In genomic region chr13:42102980-42103379, GRCm38 (mm10) we compare ENCODE assay signal across 8 mouse cellular contexts. TPM values are rescaled to one million over a fixed set of nuclear protein-coding genes. Genes with fewer than 3 reads are reported as not detected.
DNase-seq lines count a peak whose midpoint lies in the region; ATAC-seq and TF ChIP-seq lines count a peak whose summit lies in the region.

No protein-coding gene starts in this region.

- TF ChIP-seq POLR2A in bone marrow macrophage, adult 2 months (IDR thresholded peaks at IDR 0.05; ENCODE audit: borderline replicate concordance, low read depth, low read length), result no peak

- peak overlapping the region; percentile 11; the same call in 1 of the 2 replicates for H3K4me2 ChIP-seq in heart, embryonic 16.5 days (ENCODE audit: low read depth, low read length)
- peak overlapping the region; percentile 43 for H3K4me2 ChIP-seq in liver, embryonic 11.5 days

- H3K4me1 ChIP-seq in bone marrow macrophage, adult 2 months (ENCODE audit: control insufficient read depth, insufficient read depth, low read length), result peaks cover 30% of the 10 kb centered on the region
- peaks cover 37% of the 10 kb centered on the region for H3K4me1 ChIP-seq in forebrain, embryonic 10.5 days
- H3K4me1 ChIP-seq in heart, embryonic 16.5 days (ENCODE audit: control insufficient read depth, insufficient read depth, low read length), result peaks cover 28% of the 10 kb centered on the region
- H3K4me1 ChIP-seq in liver, embryonic 11.5 days (replicated peaks; ENCODE audit: control insufficient read depth, insufficient read depth, low read length), result peaks cover 30% of the 10 kb centered on the region

- WGBS in forebrain, embryonic 10.5 days, result 41% methylated on average over 8 of the region's 8 CpGs
- WGBS in heart, embryonic 16.5 days, result 37% methylated on average over 8 of the region's 8 CpGs
- WGBS in liver, embryonic 11.5 days, result 31% methylated on average over 8 of the region's 8 CpGs

- TF ChIP-seq CTCF in bone marrow macrophage, adult 2 months (IDR thresholded peaks at IDR 0.05; ENCODE audit: low read depth, low read length), result no peak

- peak overlapping the region; percentile 59 for H3K4me3 ChIP-seq in bone marrow macrophage, adult 2 months (ENCODE audit: insufficient read depth, low read length)
- H3K4me3 ChIP-seq in forebrain, embryonic 10.5 days, result peak overlapping the region; percentile 14; the same call in 1 of the 2 replicates
- no peak overlapping the region for H3K4me3 ChIP-seq in heart, embryonic 16.5 days (ENCODE audit: low read length)
- no peak overlapping the region for H3K4me3 ChIP-seq in liver, embryonic 11.5 days (ENCODE audit: low read depth, low read length)

- H3K9me3 ChIP-seq in forebrain, embryonic 10.5 days, result peaks cover 6% of the 10 kb centered on the region; the same call in 1 of the 2 replicates
- H3K9me3 ChIP-seq in heart, embryonic 16.5 days (replicated peaks; ENCODE audit: control insufficient read depth, low read length), result peaks cover 5% of the 10 kb centered on the region; the same call in 1 of the 2 replicates
- H3K9me3 ChIP-seq in liver, embryonic 11.5 days (ENCODE audit: control insufficient read depth, low read length), result no peaks in the 10 kb centered on the region

- H3K27me3 ChIP-seq in forebrain, embryonic 10.5 days (ENCODE audit: poor library complexity, severe bottlenecking), result no peaks in the 10 kb centered on the region
- H3K27me3 ChIP-seq in heart, embryonic 16.5 days (ENCODE audit: control insufficient read depth, insufficient read depth, low read length), result no peaks in the 10 kb centered on the region
- no peaks in the 10 kb centered on the region for H3K27me3 ChIP-seq in liver, embryonic 11.5 days (replicated peaks; ENCODE audit: control insufficient read depth, insufficient read depth, low read length)

- DNase-seq in A20 (ENCODE audit: low read depth, low spot score), result peak; percentile 88
- peak; percentile 68 for DNase-seq in forebrain, embryonic 10.5 days (ENCODE audit: extremely low spot score, low spot score)
- peak; percentile 66 for DNase-seq in kidney, postnatal 14 days
- peak; percentile 55 for DNase-seq in liver, embryonic 11.5 days (ENCODE audit: low spot score)
- peak; percentile 77 to 78 for DNase-seq in spleen, postnatal 36 days (ENCODE audit: low spot score in 2 of 2)

- peak overlapping the region; percentile 13; the same call in 1 of the 2 replicates for H3K9ac ChIP-seq in heart, embryonic 16.5 days (ENCODE audit: low read length)
- no peak overlapping the region for H3K9ac ChIP-seq in liver, embryonic 11.5 days (ENCODE audit: low read depth, low read length)

- no peak overlapping the region for H3K27ac ChIP-seq in bone marrow macrophage, adult 2 months (ENCODE audit: insufficient read depth, low read depth, low read length)
- peak overlapping the region; percentile 60 for H3K27ac ChIP-seq in forebrain, embryonic 10.5 days
- no peak overlapping the region for H3K27ac ChIP-seq in heart, embryonic 16.5 days (ENCODE audit: low read length)
- no peak overlapping the region for H3K27ac ChIP-seq in liver, embryonic 11.5 days (ENCODE audit: low read depth, low read length)

- ATAC-seq in heart, embryonic 16.5 days (replicated peaks; ENCODE audit: extremely low read depth, insufficient read depth, low FRiP score), result peak; percentile 63
- ATAC-seq in liver, embryonic 11.5 days (replicated peaks; ENCODE audit: low FRiP score), result peak; percentile 65
- peak; percentile 96 for ATAC-seq in monocyte, adult 5-6 weeks (replicated peaks; ENCODE audit: insufficient number of reproducible peaks, low FRiP score, low TSS enrichment, poor library complexity, severe bottlenecking)

- H3K36me3 ChIP-seq in forebrain, embryonic 10.5 days (replicated peaks), result peaks cover 6% of the 10 kb centered on the region
- no peaks in the 10 kb centered on the region for H3K36me3 ChIP-seq in heart, embryonic 16.5 days (ENCODE audit: control insufficient read depth, insufficient read depth)
- H3K36me3 ChIP-seq in liver, embryonic 11.5 days (ENCODE audit: control insufficient read depth, insufficient read depth, low read length), result no peaks in the 10 kb centered on the region

RNA-seq across cellular contexts. Expression of gene Hivep1, which starts 51.2 kb away (rescaled TPM):
- polyA plus RNA-seq in bone marrow macrophage, adult 2 months (2012; ENCODE audit: insufficient read depth, insufficient read length, missing spikeins), result 14.3 and 24.2 TPM in 2 replicates
- 7.4 and 7.9 TPM in 2 replicates for polyA plus RNA-seq in forebrain, embryonic 10.5 days (2016; fragmentation: Nextera tagmentation; extraction: Ambion mirVana)
- 4.0 and 4.1 TPM in 2 replicates for polyA plus RNA-seq in heart, embryonic 16.5 days (2015; fragmentation: Nextera tagmentation; extraction: Ambion mirVana)
- polyA plus RNA-seq in liver, embryonic 11.5 days (2014; fragmentation: Nextera tagmentation; extraction: Ambion mirVana), result 4.7 and 6.7 TPM in 2 replicates
- total RNA-seq in monocyte, adult 5-6 weeks (2017), result 13.8 to 34.8 TPM (median 22.9 TPM) in 3 replicates

Comparison
In these comparisons a context has a peak if more than half of its experiments do, and no peak if none do; other contexts are left out.
1. H3K4me3 ChIP-seq: peak in bone marrow macrophage, adult 2 months (single experiment) and forebrain, embryonic 10.5 days (single experiment); none in heart, embryonic 16.5 days (single experiment) and liver, embryonic 11.5 days (single experiment).
2. Peak in every context shown above with its lines, with median percentiles within 50 percentile points of each other: DNase-seq and ATAC-seq.